Mouse (Mus musculus) lung, adult 2 months (tissue): ENCODE measurements around the gene Prss27. TPM values are rescaled to one million over a fixed set of nuclear protein-coding genes. Genes with fewer than 3 reads are reported as not detected.
"Not testable (repeated sequence)": the region's sequence is repeated elsewhere in the genome, so short reads cannot be mapped to it uniquely, and the experiment has no call there.

Experiments used
- DNase-seq: peaks from one replicate; pipeline ENCODE4 v3.0.0; 2022
- H3K4me1 ChIP-seq: fragments of 200-500 bp; 2 replicates; pipeline ENCODE4 v1.6.1; 2011; ENCODE audit warnings: low read length; ENCODE audit not compliant: control insufficient read depth, insufficient read depth
- H3K4me3 ChIP-seq: fragments of 200-500 bp; replicated peaks from 2 replicates; pipeline ENCODE3; 2011; ENCODE audit warnings: low read depth, mild to moderate bottlenecking, control low read depth, low read length; ENCODE audit errors: extremely low read depth
- CTCF ChIP-seq: fragments of 200-500 bp; IDR thresholded peaks from 2 replicates; pipeline ENCODE4 v1.5.1; 2011; ENCODE audit warnings: mild to moderate bottlenecking, low read length, control low read depth; ENCODE audit not compliant: insufficient read depth
- POLR2A ChIP-seq: fragments of 200-500 bp; IDR thresholded peaks from 2 replicates; pipeline ENCODE4 v1.6.1; 2011; ENCODE audit warnings: low read depth, mild to moderate bottlenecking, control low read depth, low read length, borderline replicate concordance; ENCODE audit errors: extremely low read depth
- WGBS: fragments of 180-500 bp; shearing (Covaris S2); methylation state at CpG from one replicate; pipeline ENCODE4 v1.1.7; 2018; 5-methylcytosine and 5-hydroxymethylcytosine counted together
- polyA plus RNA-seq: library from polyadenylated mRNA; depleted of rRNA; stranded (reverse); fragments of >200 nt; gene quantifications from 2 replicates; pipeline ENCODE4 v1.2.3, GENCODE M21; 2012

Prss27 gene
- polyA plus RNA-seq, 1 experiment: 12.9 TPM

- Histone ChIP-seq H3K4me3 (no peak overlapping the region), H3K4me1 (no peaks in the 10 kb centered on the region)
- TF ChIP-seq POLR2A (no peak), CTCF (no peak)
- WGBS: 82% methylated on average over 8 of the region's 8 CpGs
- DNase-seq: no peak
These were observed 11.1 kb downstream of the Prss27 start for GRCm38 (mm10) chr17:24049008-24049407.

GRCm38 (mm10) chr17:24056636-24057625 is 19.0 kb downstream of the Prss27 start:
- H3K4me3 ChIP-seq: no peak overlapping the region
- DNase-seq: no peak
- no peak for TF ChIP-seq POLR2A
- TF ChIP-seq CTCF: no peak
- no peaks in the 10 kb centered on the region for H3K4me1 ChIP-seq
- WGBS: 82% methylated on average over 14 of the region's 14 CpGs

DNA sequence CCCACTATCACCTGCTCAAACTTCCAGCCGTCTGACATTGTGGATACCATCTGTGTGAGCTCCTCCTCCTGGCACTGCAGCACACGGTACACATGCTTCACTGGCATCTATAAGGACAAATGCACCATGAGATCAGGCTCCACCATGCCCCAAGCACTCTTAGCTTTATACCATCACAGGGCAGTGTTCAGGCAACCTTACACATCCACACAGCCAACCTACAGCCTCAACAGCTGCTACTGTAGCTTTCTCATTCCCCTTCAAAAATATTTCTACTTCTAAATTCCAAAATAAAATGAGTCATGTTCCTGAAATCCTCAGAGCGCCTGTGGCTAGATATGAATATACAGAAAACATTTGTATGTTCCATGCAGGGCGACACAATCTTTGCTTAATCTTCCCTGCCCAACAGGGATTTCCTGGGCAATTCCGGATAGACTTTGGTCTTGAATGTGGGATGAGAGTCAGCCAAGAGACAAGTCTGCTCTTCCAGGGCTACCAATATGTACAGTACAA is 19.8 kb downstream of the Prss27 start:
- 82% methylated on average over 5 of the region's 5 CpGs for WGBS
- no peak overlapping the region for H3K4me3 ChIP-seq
- TF ChIP-seq POLR2A (no peak), CTCF (no peak)
- no peak for DNase-seq
- no peaks in the 10 kb centered on the region for H3K4me1 ChIP-seq

GRCm38 (mm10) chr17:24062459-24063155 is 24.7 kb downstream of the Prss27 start:
- Histone ChIP-seq H3K4me1 (no peaks in the 10 kb centered on the region), H3K4me3 (no peak overlapping the region)
- TF ChIP-seq CTCF (no peak), POLR2A (no peak)
- DNase-seq: no peak
- 84% methylated on average over 4 of the region's 4 CpGs for WGBS

DNA sequence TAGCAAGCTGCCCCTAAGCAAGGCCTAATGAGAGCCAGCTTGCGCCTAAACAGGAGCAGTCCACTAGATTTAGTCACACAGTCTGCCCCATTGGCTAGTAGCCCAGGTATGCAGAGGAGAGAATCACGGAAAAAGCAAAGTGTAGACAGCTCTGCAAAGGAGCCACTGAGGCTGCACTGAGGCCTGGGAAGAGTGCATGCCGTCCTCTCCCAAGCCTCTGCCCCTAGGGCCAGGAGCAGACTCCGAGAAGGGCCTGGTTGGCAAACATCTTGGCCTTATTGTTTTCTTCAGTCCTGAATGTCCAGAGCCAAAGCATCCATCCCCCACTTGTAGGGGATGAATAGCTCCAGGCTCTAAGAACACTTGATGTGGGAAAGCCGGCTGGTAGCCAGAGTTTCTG is 30.3 kb downstream of the Prss27 start:
- Histone ChIP-seq H3K4me3 (no peak overlapping the region), H3K4me1 (peaks cover 12% of the 10 kb centered on the region)
- TF ChIP-seq POLR2A (no peak), CTCF (no peak)
- WGBS: 51% methylated on average over 5 of the region's 5 CpGs
- DNase-seq: no peak

- Histone ChIP-seq H3K4me3 (no peak overlapping the region), H3K4me1 (peaks cover 12% of the 10 kb centered on the region)
- TF ChIP-seq POLR2A (no peak), CTCF (no peak)
- 81% methylated on average over 3 of the region's 3 CpGs for WGBS
- DNase-seq: no peak
These were observed 31.6 kb downstream of the Prss27 start for GRCm38 (mm10) chr17:24069531-24069930.

DNA sequence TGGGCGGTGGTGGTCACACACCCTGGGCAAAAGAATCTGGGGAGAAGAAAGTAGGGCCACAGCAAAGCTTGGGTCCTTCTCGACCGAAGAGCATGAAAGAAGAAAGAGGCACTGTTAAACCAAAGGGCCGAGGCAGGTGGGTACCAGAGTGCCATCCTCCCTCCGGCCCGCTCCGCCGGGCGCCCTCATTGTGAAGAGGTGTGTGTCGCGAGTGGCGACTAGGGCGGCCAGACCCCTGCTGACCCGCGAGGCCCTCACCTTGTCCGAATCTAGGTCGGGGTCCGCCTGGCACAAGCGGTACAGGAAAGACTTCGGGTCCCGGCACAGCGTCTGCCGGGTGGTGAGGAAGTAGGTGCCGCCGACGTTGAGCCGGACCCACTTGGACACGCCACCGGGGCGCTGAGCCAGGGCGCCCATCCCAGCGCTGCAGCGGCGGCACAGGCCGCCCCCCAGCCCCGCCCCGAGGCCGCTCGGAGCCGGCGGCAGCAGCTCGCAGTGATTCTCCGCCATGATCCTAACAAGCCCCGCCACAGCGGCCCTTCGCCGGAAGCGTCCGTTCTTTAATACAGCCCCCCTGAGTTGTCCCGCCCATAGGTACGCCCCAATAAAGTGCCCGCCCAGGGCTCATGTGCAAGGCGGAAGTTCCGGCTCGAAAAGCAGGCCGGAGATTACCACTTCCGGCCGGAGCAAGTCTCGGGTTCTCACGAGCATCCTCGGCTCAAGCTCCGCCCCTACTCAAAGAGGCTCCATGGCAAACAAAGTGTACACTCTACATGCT is 35.2 kb downstream of the Prss27 start, which contains the start of gene Kctd5:
TSS of gene Kctd5 (minus strand) at position 567 of the 778 bp plus-strand sequence.
- Histone ChIP-seq H3K4me1 (peaks cover 9% of the 10 kb centered on the region), H3K4me3 (peak within 1 kb of the TSS; percentile 83)
- peak; percentile 94 for DNase-seq
- under 1% methylated on average over 62 of the region's 62 CpGs for WGBS
- TF ChIP-seq POLR2A (peak; percentile 82), CTCF (no peak)

DNA sequence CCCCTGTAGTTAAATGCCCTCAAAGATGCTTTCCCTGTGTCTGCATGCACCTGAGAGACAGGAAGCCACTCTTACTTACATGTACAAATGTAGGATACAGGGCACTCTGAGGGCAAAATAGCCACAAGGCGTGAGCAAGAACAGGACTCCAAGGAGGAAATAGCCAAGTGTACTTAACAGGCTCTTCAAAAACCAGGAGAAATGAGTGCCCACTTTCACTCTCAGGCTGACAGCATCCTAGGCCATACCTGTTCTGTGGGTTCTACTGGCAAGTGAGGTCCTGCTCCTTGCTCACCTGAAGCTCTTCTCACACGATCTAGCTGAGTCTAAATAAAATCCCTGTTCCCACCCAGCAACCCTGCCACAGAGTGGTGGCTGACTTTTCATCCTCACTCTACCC is 39.2 kb downstream of the Prss27 start:
- 64% methylated on average over 2 of the region's 2 CpGs for WGBS
- peaks cover 1% of the 10 kb centered on the region for H3K4me1 ChIP-seq
- TF ChIP-seq CTCF: no peak
- TF ChIP-seq POLR2A: no peak
- peak; percentile 12 for DNase-seq
- no peak overlapping the region for H3K4me3 ChIP-seq

DNA sequence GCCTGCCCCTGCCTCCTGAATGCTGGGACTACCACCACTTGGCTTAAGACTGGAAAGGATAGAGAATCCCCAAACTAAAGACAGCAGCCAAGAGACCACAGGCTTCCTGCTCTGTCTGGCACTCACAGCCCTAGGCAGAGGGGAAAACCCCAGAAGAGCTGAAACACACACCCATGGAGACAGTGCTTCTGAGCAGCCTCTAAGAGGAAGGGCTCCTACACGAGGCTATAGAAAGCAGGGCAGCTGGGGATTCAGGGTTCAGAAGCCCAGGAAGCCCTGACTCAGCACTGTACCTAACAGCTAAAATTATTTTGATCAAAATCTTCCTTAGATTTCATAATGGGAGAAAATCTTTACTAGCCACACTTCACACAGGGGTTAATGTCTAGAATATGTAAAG is 46.6 kb downstream of the Prss27 start:
- 45% methylated on average over 1 of the region's 1 CpGs for WGBS
- TF ChIP-seq POLR2A: no peak
- no peak for TF ChIP-seq CTCF
- Histone ChIP-seq H3K4me3 (no peak overlapping the region), H3K4me1 (no peaks in the 10 kb centered on the region)
- no peak for DNase-seq

DNA sequence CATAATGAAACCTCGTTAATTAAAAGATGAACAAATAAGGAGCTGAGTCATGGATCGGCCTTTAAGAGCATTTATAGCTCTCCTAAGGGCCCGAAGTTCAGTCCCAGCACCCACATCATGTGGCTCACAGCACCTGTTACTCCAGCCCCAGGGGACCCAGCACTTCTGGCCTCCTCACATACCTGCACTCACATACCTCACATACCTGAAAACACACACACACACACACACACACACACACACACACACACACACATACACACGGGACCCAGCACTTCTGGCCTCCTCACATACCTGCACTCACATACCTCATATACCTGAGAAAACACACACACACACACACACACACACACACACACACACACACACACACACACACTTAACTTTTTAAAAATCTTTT is 48.5 kb downstream of the Prss27 start:
- not testable (repeated sequence) for H3K4me3 ChIP-seq, DNase-seq, H3K4me1 ChIP-seq
- WGBS: 74% methylated on average over 4 of the region's 4 CpGs
